Mouse (Mus musculus) hindlimb bud, embryonic 11.5 days (tissue): ENCODE measurements at regions not wholly inside any gene's neighbourhood (a gene's known extent, or its start where the extent isn't known, plus 50 kb on each side); places are given as distances from the start of the nearest gene placed in this dataset.
"Not testable (repeated sequence)": the region's sequence is repeated elsewhere in the genome, so short reads cannot be mapped to it uniquely, and the experiment has no call there.

Experiments
- DNase-seq: peaks from one replicate; pipeline ENCODE4 v3.0.0-alpha.2; 2012; ENCODE audit warnings: low read depth, low spot score; ENCODE audit errors: extremely low spot score

- DNase-seq: no peak
These were observed 195.9 kb downstream of the Unc5cl start for GRCm38 (mm10) chr17:48650556-48650955.

GRCm38 (mm10) chr17:48672749-48673148, 218.0 kb downstream of the Unc5cl start:
- no peak for DNase-seq

DNA sequence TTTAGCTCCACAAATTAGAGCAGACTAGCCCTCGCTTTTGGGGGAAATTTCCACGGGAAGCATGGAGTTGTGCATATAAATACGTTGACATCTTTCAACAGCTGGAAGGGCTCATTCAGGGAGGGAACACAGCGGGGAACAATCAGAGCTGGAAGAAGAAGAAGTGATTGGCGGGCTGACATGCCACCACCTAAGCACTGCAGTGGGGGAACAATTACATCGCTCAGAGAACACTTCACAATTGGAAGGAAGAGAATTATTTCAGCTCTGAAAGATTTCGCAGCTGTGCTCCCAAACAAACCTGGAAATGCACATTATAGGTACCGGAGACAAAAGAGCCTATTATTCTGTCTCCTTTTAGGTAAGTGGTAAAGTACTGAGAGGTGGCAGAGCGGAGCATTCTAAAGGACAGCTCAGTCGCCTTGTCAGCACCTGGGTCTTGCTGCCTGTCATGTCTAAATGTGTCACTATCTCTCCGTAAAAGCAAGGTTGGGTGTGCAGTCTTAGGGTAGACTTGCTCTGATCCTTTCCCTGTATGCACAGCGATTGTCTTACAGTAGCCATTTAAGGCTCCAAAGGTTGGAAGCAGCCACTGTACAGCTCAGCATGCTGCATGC, 223.6 kb downstream of the Unc5cl start:
- DNase-seq: no peak

GRCm38 (mm10) chr17:48680331-48680730, 225.6 kb downstream of the Unc5cl start:
- no peak for DNase-seq

DNA sequence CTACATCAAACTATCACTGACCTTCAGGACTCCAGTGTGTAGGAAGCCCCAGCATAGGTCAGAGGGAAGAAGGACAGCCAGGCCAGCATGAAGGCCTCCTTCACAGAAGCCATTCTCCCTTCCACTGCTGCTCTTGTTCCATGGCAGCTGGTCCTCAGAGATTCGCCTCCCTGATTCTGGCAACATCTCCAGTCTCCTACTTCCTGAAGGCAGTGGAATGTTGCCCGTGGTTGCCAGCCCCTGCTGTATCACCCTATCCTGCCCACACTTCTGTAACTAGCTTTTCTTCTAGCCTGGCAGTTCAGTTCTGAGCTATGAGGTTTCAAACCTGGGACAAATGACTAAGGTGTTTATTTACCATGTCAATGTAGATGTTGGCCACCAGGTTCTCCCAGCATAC, 234.2 kb downstream of the Unc5cl start:
- no peak for DNase-seq

- no peak for DNase-seq
These were observed 233.7 kb upstream of the Lrfn2 start for GRCm38 (mm10) chr17:48698456-48698855.

DNA sequence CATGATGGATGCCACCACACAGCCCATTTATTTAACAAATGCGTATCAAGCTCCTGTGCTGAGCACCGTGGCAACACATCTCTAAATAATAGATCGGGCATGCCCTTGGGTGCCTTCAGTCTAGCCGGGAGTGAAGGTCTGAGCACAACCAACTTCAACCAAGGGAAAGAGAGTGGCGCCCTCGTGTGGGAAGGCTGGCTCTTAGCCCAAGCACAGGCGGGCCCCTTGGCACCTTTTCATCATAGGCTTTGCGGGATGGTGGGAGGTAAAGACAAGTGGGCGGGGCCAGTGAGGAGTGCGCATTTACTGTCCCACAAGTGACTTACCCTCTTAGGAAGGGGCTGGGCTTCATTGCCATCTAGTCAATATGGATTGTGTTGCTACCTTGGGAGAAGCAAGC, 231.6 kb upstream of the Lrfn2 start:
- no peak for DNase-seq

- DNase-seq: no peak
These were observed 211.7 kb upstream of the Lrfn2 start for GRCm38 (mm10) chr17:48720506-48720905.

DNA sequence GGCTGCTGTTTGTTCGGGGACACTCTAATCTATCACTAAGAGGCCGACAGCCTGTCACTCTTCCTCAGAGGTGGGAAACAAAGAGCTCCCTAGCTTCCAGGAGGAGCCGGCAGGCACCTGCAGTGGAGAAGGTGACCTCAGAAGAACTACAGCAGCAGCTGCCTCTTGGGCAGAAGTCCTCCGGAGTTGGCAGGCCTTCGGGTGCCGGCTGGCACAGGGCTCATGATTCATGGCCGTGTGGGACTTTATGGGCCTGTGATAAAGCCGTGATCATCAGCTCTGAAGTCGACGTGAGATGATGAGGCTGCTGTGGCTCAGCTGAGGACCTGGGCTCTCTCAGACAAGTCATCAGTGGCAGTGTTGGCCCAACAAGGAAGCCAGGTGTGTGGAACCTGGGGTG, 208.9 kb upstream of the Lrfn2 start:
- no peak for DNase-seq

- no peak for DNase-seq
These were observed 207.6 kb upstream of the Lrfn2 start for GRCm38 (mm10) chr17:48724513-48725112.

- no peak for DNase-seq
These were observed 205.7 kb upstream of the Lrfn2 start for GRCm38 (mm10) chr17:48726460-48726859.

DNA sequence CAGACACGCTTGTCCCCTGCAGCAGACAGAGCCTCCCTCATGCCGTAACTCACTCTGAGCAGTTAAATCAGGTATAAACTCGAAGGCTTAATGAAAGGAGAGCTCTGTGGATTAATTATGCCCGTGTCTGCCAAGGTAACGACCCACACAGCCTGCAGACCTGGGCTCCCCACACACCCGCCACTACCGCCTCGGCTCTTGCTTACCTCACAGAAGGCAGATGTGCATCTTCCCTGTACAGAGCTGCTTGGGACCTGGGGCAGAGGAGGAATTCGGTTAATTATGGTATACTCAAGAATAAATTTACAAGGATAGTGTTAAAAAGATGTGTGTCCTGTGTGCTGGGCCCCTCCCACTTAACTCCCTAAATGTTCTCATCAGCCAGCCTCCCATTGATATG, 198.4 kb upstream of the Lrfn2 start:
- no peak for DNase-seq

GRCm38 (mm10) chr17:48737181-48737580, 195.0 kb upstream of the Lrfn2 start:
- not testable (repeated sequence) for DNase-seq

GRCm38 (mm10) chr17:48738708-48739107, 193.5 kb upstream of the Lrfn2 start:
- no peak for DNase-seq

DNA sequence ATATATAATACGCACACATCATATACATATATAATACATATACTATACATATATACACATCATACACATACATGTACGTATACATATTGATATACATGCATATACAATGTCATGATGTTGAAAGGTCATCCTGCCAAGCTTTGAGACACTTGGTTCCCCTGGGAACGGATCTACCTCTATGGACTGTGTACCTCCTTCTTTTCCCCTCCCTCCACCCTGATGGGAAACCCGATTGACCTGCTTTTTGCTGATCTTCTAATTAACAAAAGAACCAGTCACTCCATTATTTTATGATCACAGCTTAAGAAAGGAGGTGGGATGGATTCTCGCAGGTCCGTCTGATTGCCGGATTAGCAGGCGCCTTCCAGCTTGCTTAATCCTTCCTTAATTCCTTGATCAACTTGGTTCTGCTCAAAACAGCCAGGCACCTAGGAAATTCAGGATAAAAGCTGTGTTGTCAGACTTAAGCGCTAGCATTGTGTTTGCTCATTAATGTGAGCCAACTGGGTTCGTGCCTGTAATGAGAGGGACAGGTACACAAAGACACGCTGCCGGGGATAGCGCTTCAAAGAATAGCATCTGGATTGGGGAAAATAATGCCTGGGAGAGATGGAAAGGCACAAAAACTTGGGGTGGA, 189.3 kb upstream of the Lrfn2 start:
- no peak for DNase-seq

DNA sequence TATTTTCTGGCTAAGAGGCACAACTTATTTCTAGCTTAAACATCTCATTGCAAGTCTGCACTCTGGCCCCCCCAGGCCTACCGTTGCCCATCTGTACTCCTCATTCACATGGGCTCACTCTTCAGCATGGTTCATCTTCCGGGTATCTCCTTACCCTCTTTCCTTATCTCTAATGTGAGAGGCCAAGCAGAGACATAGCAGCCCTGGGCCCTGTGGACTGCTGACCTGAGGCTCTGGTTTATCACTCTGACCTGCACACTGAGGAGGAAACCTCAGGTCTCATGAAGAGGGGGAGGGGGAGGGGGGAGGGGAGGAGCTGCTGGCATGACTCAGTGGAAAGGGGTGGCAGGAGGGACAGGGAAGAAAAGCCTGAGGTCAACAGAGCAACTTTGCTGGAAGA, 162.1 kb upstream of the Lrfn2 start:
- DNase-seq: no peak

DNA sequence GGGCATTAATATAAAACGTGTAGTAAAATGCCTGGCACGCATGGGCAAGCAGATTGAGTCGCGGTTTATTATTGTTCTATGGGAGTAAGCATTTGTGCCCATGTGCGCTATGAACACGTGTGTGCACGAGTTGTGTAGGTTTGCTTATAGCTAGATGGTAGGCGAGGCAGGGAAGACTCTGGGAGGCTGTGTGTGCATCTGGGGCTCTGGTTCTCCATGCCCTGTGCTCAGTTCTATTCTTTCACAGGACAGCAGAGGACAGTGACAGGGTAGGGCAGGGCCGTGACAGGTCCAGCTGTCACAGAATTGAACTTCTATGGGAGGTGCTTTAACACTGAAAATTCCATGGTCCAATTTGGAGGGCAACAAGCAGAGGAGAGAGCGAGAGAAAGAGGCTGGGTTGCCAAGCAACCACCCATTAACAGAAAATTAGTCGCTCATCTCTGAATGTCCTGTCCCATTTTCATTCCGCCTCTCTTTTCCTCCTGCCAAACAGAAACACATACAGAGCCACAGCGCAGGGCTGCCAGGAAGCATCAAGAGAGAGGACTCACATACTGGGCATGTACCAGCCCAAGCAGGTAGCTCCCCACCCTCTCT, 160.4 kb upstream of the Lrfn2 start:
- DNase-seq: no peak

GRCm38 (mm10) chr17:48774172-48774890, 157.8 kb upstream of the Lrfn2 start:
- no peak for DNase-seq

DNA sequence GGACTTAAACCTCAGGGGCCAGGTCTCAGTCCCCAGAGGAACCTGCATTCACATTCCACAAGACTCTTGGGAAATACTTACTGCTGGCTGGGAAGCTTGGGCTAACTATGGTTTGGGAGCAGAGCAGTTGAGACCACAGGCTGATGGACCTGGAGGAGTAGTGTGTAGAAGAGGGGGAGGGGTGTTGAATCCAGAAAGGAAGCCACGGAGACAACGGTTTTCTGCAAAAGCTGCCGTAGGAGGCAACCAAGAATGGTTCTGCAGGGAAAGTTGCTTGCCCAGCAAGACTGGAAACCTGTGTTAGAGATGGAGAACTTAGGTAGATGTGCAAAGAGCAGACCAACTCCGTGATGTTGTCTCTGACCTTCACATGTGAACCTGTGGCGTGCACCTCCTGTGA, 156.7 kb upstream of the Lrfn2 start:
- no peak for DNase-seq

DNA sequence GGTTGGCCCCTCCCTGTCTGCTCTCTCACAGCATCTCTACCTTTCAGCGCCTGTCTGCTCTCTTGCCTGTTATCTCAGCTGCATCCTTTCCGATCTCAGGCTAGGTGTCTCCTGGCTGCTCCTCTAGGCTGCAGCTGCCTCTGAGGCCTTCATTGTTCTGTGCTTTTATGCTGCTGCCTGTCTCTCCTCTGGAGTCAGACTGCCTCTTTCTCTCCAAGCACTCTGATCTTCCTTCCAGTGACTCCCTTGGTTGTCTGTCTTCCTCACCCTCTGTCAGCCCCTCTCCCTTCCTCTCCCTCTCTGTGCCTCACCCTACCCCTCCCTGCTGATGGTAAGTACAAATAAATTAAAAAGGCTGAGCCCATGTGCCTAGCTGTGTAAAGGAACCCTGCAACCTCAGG, 155.7 kb upstream of the Lrfn2 start:
- DNase-seq: no peak

DNA sequence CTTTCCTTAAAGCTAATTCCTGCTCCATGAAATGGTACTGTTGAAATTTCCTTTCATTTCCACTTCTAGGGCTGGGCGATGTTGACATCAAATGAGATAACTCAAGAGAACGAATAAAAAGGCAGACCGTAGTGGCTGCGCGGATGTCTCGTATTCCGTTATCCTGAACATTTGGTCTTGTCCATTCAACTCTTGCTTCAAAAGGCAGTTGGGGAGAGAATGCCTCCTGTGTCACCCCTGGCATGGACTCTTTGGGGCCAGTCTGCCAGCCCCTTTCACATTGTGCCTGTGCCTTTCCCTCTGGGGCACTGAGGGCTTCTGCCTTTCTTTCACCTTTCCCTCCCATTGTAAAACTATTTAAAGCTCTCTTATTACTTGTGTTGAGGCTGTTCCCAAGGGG, 152.0 kb upstream of the Lrfn2 start:
- no peak for DNase-seq

GRCm38 (mm10) chr17:48784417-48784816, 147.8 kb upstream of the Lrfn2 start:
- DNase-seq: no peak
